Mouse (Mus musculus): ENCODE results near the gene Dis3.
A peak's percentile ranks its signal among the peaks of the same experiment; 100 is the strongest.

Dis3 gene

GRCm38 (mm10) chr14:99099267-99099966 is at the start of gene Dis3, which contains the start of gene Pibf1:
Gene Dis3 (minus strand): TSS chr14:99099770.
Gene Pibf1 (plus strand): TSS chr14:99099424.
- peak; percentile 98 to 99 for DNase-seq (ENCODE audit: low spot score in 2 of 2)

GRCm38 (mm10) chr14:99146841-99147240 is 47.3 kb upstream of the Dis3 start:
- no peak for DNase-seq (ENCODE audit: low spot score in 2 of 2)

- peak; percentile 62 to 72 for DNase-seq (ENCODE audit: low spot score in 2 of 2)
Measured at GRCm38 (mm10) chr14:99141786-99142633, 42.4 kb upstream of the Dis3 start.

GRCm38 (mm10) chr14:99140036-99140435 is 40.5 kb upstream of the Dis3 start:
- DNase-seq (ENCODE audit: low spot score in 2 of 2) = no peak

GRCm38 (mm10) chr14:99136297-99136696 is 36.7 kb upstream of the Dis3 start:
- DNase-seq (ENCODE audit: low spot score in 2 of 2) = no peak

GRCm38 (mm10) chr14:99135761-99136160 is 36.2 kb upstream of the Dis3 start:
- no peak for DNase-seq (ENCODE audit: low spot score in 2 of 2)

GRCm38 (mm10) chr14:99134048-99134447 is 34.5 kb upstream of the Dis3 start:
- no peak for DNase-seq (ENCODE audit: low spot score in 2 of 2)

- no peak for DNase-seq (ENCODE audit: low spot score in 2 of 2)
Measured at GRCm38 (mm10) chr14:99129050-99129449, 29.5 kb upstream of the Dis3 start.

- no peak for DNase-seq (ENCODE audit: low spot score in 2 of 2)
Measured at GRCm38 (mm10) chr14:99127509-99127908, 27.9 kb upstream of the Dis3 start.

- DNase-seq (ENCODE audit: low spot score in 2 of 2) = no peak
Measured at GRCm38 (mm10) chr14:99126713-99127112, 27.1 kb upstream of the Dis3 start.

GRCm38 (mm10) chr14:99124076-99124475 is 24.5 kb upstream of the Dis3 start:
- no peak for DNase-seq (ENCODE audit: low spot score in 2 of 2)

GRCm38 (mm10) chr14:99121584-99122339 is 22.2 kb upstream of the Dis3 start:
- no peak for DNase-seq (ENCODE audit: low spot score in 2 of 2)

- DNase-seq (ENCODE audit: low spot score in 2 of 2) = no peak
Measured at GRCm38 (mm10) chr14:99117576-99117975, 18.0 kb upstream of the Dis3 start.

- no peak for DNase-seq (ENCODE audit: low spot score in 2 of 2)
Measured at GRCm38 (mm10) chr14:99108762-99109161, 9.2 kb upstream of the Dis3 start.

- no peak for DNase-seq (ENCODE audit: low spot score in 2 of 2)
Measured at GRCm38 (mm10) chr14:99107631-99108187, 8.1 kb upstream of the Dis3 start.

GRCm38 (mm10) chr14:99106671-99107070 is 7.1 kb upstream of the Dis3 start:
- DNase-seq (ENCODE audit: low spot score in 2 of 2) = no peak

GRCm38 (mm10) chr14:99104542-99105123 is 5.1 kb upstream of the Dis3 start:
- DNase-seq (ENCODE audit: low spot score in 2 of 2) = no peak

- no peak for DNase-seq (ENCODE audit: low spot score in 2 of 2)
Measured at GRCm38 (mm10) chr14:99103050-99103449, 3.5 kb upstream of the Dis3 start.

- no peak for DNase-seq (ENCODE audit: low spot score in 2 of 2)
Measured at GRCm38 (mm10) chr14:99099967-99100587, 507 bp upstream of the Dis3 start.

- no peak for DNase-seq (ENCODE audit: low spot score in 2 of 2)
Measured at GRCm38 (mm10) chr14:99088947-99089346, 10.6 kb downstream of the Dis3 start.

- no peak for DNase-seq (ENCODE audit: low spot score in 2 of 2)
Measured at GRCm38 (mm10) chr14:99071146-99071545, 28.4 kb downstream of the Dis3 start.

All from frontal cortex, postnatal 25 days (tissue).